Mouse (Mus musculus) E14TG2a.4 (cell line): Measurements from ENCODE around the gene Fasn.
A peak's percentile ranks its signal among the peaks of the same experiment; 100 is the strongest.
"Not testable (repeated sequence)": the region's sequence is repeated elsewhere in the genome, so short reads cannot be mapped to it uniquely, and the experiment has no call there.

Experiments
- H3K27me3 ChIP-seq: 2 replicates; pipeline ENCODE4 v1.6.1; 2014; ENCODE audit warnings: low read length, control low read depth; ENCODE audit not compliant: insufficient read depth
- H3K36me3 ChIP-seq: 2 replicates; pipeline ENCODE4 v1.6.1; 2014; ENCODE audit warnings: low read length, control low read depth; ENCODE audit not compliant: insufficient read depth
- H3K4me1 ChIP-seq: replicated peaks from 2 replicates; pipeline ENCODE4 v1.6.1; 2014; ENCODE audit warnings: low read depth, low read length, control low read depth
- H3K4me3 ChIP-seq: replicated peaks from 2 replicates; pipeline ENCODE4 v1.5.1; 2014; ENCODE audit warnings: mild to moderate bottlenecking, low read length
- H3K9me3 ChIP-seq: 2 replicates; pipeline ENCODE4 v1.6.1; 2014; ENCODE audit warnings: low read length, control low read depth
- CTCF ChIP-seq: conservative IDR thresholded peaks from 2 replicates; pipeline ENCODE4 v1.5.1; 2014; ENCODE audit warnings: low read length
- NANOG ChIP-seq: IDR thresholded peaks from 2 replicates; pipeline ENCODE4 v1.6.1; 2014; ENCODE audit warnings: borderline replicate concordance, low read length, mixed read lengths
- POU5F1 ChIP-seq: IDR thresholded peaks from 2 replicates; pipeline ENCODE4 v1.6.1; 2014; ENCODE audit warnings: low read length, borderline replicate concordance

The Fasn gene

GRCm38 (mm10) chr11:120795756-120796613 lies 28.4 kb downstream of the Fasn start, which contains the start of gene Dus1l:
Gene Dus1l (minus strand): TSS chr11:120796403.
- peaks cover 44% of the 10 kb centered on the region for H3K36me3 ChIP-seq
- H3K9me3 ChIP-seq = no peaks in the 10 kb centered on the region
- H3K4me3 ChIP-seq = peak within 1 kb of the TSS; percentile 100
- no peaks in the 10 kb centered on the region for H3K27me3 ChIP-seq
- peaks cover 56% of the 10 kb centered on the region for H3K4me1 ChIP-seq
- TF ChIP-seq POU5F1 = no peak
- TF ChIP-seq NANOG = no peak
- TF ChIP-seq CTCF = no peak

DNA sequence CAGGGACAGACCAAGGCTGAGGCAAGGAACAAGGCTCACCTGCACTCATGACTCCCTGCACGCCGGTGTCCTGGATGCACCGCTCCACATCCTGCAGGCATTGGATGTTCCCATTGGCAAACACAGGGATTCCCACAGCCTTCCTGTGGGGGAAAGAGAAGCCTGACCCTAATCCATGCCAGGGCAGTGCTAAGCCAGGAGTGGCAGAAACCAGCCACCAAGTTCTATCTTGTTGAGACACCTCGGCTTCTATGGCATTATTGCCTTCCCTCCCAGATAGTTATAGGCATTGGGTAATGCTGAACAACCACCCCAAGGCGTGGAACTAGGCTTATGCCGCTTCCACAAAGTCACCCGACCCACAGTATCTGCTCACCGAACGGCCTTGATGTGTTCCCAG lies 31.7 kb downstream of the Fasn start:
- Histone ChIP-seq H3K4me1 (peaks cover 41% of the 10 kb centered on the region), H3K36me3 (peaks cover 76% of the 10 kb centered on the region), H3K4me3 (no peak overlapping the region), H3K9me3 (no peaks in the 10 kb centered on the region), H3K27me3 (no peaks in the 10 kb centered on the region)
- no peak for TF ChIP-seq NANOG
- no peak for TF ChIP-seq POU5F1
- no peak for TF ChIP-seq CTCF

- Histone ChIP-seq H3K9me3 (no peaks in the 10 kb centered on the region), H3K4me1 (peaks cover 48% of the 10 kb centered on the region), H3K4me3 (no peak overlapping the region)
These were observed 34.5 kb downstream of the Fasn start for GRCm38 (mm10) chr11:120789810-120790209.

GRCm38 (mm10) chr11:120789355-120789754 lies 35.0 kb downstream of the Fasn start:
- Histone ChIP-seq H3K36me3 (peaks cover 92% of the 10 kb centered on the region), H3K4me3 (no peak overlapping the region), H3K27me3 (no peaks in the 10 kb centered on the region), H3K4me1 (peaks cover 45% of the 10 kb centered on the region), H3K9me3 (no peaks in the 10 kb centered on the region)
- TF ChIP-seq POU5F1 (no peak), NANOG (no peak), CTCF (no peak)

More at GRCm38 (mm10) chr11:120789810-120790209, 34.5 kb downstream of the Fasn start:
- Histone ChIP-seq H3K36me3 (peaks cover 96% of the 10 kb centered on the region), H3K27me3 (no peaks in the 10 kb centered on the region)
- TF ChIP-seq NANOG = no peak
- TF ChIP-seq POU5F1 = no peak
- TF ChIP-seq CTCF = no peak

DNA sequence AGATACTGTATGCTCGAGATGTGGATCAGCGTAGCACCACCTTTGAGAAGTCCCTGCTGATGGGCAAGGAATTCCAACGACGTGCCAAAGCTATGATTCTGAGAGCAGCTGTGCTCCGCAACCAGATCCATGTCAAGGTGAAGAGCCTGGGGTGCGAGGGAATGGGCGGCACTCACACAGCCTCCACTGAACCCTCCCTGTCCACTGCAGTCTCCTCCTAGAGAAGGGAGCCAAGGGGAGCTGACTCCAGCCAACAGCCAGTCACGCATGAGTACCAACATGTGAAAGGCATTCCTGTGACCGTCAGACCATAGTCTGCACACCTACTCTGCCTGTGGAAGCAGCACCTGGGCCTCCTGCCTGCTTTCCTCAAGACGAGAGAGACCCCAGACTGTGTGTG lies 35.9 kb downstream of the Fasn start:
- H3K27me3 ChIP-seq, H3K9me3 ChIP-seq, H3K4me3 ChIP-seq: not testable (repeated sequence)
- peaks cover 83% of the 10 kb centered on the region for H3K36me3 ChIP-seq
- peaks cover 38% of the 10 kb centered on the region for H3K4me1 ChIP-seq

GRCm38 (mm10) chr11:120785145-120785544 lies 39.2 kb downstream of the Fasn start:
- H3K4me1 ChIP-seq = peaks cover 62% of the 10 kb centered on the region
- H3K9me3 ChIP-seq = no peaks in the 10 kb centered on the region
- peak overlapping the region; percentile 95 for H3K4me3 ChIP-seq
- no peak for TF ChIP-seq POU5F1
- TF ChIP-seq CTCF = no peak
- TF ChIP-seq NANOG = no peak
- peaks cover 77% of the 10 kb centered on the region for H3K36me3 ChIP-seq
- no peaks in the 10 kb centered on the region for H3K27me3 ChIP-seq

DNA sequence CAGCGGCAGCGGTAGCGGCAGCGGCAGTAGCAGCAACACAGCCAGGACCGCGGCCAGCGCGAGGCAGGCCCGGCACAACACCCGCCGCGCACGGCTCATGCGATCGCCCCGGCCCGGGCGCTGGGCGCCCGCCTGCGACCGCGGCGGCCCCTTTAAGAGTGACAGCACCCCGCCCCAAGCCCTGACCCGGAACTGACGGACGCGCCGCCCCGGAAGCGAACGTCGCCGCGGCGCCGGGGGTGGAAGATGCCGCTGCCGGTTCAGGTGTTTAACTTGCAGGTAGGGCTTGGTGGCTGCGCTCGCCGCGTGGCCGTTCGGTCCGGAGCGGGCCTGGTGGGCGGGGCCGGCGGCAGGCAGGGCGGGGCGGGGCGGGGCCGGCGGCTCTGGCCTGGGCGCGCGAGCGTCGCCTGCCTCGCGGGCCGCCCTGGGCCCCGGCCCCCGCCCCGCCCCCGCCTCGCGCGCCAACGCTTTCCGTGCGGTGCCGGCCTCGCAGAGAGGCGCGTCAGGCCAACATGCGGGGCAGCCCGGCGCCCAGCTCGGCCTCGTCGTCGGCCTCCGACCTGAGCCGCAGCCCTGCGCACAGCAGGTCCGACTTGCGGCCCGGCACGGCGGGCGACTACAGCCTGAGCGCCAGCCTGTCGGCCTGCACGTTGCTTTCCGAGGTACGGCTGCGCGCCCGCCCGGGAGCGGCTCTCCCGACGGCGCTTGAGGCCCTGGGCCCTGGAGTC lies 40.1 kb downstream of the Fasn start, which contains the start of the genes Rfng and Gps1:
Gene Rfng, minus strand, starts transcription at position 144 of the 728 bp plus-strand sequence.
Gene Gps1, plus strand, starts transcription at position 209 of the 728 bp plus-strand sequence.
- Histone ChIP-seq H3K36me3 (peaks cover 68% of the 10 kb centered on the region), H3K4me1 (peaks cover 71% of the 10 kb centered on the region), H3K9me3 (no peaks in the 10 kb centered on the region), H3K4me3 (peak within 1 kb of the TSS; percentile 95), H3K27me3 (no peaks in the 10 kb centered on the region)
- no peak for TF ChIP-seq POU5F1
- TF ChIP-seq CTCF = no peak
- no peak for TF ChIP-seq NANOG

DNA sequence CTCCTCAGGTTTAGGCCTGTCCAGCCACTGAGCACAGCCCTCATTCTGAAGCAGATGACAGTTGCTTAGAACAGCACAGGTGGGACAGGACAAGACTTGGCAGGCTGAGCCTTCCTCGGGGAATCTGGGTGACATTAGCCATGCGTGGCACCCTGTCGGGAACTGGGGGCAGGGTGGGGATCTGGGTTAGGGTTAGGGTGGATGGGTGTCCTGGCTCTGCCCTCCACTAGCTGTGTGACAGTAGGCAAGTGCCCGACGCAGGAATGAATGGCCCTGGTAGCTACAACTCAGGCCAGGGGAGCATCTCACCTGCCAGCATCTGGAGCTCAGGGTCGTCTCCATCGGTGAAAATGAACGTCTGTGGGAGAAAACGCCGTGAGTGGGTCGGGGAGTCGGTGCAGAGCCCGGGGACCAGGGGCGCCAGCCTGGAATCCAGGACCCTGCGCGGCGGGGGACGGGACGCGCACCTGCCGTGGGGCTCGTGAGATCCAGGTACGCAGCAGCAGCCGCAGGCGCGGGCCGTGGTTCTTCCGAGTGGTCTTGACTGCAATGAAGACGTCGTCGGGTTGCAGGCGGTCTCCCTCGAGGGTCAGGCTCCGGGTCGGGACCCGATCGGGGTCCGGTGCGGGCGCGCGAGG lies 40.8 kb downstream of the Fasn start:
- H3K9me3 ChIP-seq = no peaks in the 10 kb centered on the region
- no peaks in the 10 kb centered on the region for H3K27me3 ChIP-seq

GRCm38 (mm10) chr11:120781361-120781760 lies 43.0 kb downstream of the Fasn start:
- H3K9me3 ChIP-seq, H3K27me3 ChIP-seq: not testable (repeated sequence)
- H3K4me1 ChIP-seq = peaks cover 87% of the 10 kb centered on the region
- H3K4me3 ChIP-seq = 0 out of 2 replicates have a peak overlapping the region, but pooled peaks have one; percentile 95
- peaks cover 48% of the 10 kb centered on the region for H3K36me3 ChIP-seq

More for the DNA sequence above, 40.8 kb downstream of the Fasn start:
- Histone ChIP-seq H3K36me3 (peaks cover 67% of the 10 kb centered on the region), H3K4me3 (peak overlapping the region; percentile 95), H3K4me1 (peaks cover 78% of the 10 kb centered on the region)
- no peak for TF ChIP-seq POU5F1
- TF ChIP-seq NANOG = no peak
